Mouse (Mus musculus) myocyte (in vitro differentiated cells): ENCODE measurements around the gene Ndufa5.

ENCODE experiments used
- CEBPB ChIP-seq: IDR thresholded peaks from 2 replicates; pipeline ENCODE4 v1.6.1; 2011; ENCODE audit warnings: mild to moderate bottlenecking, moderate library complexity; ENCODE audit not compliant: poor library complexity, insufficient read depth, severe bottlenecking
- E2F4 ChIP-seq: IDR thresholded peaks from one replicate; pipeline ENCODE4 v1.6.1; 2011; ENCODE audit warnings: mild to moderate bottlenecking, control low read depth, moderate library complexity; ENCODE audit not compliant: insufficient read depth
- MYOG ChIP-seq, 3 experiments: IDR thresholded peaks; one replicate each; pipeline ENCODE4 v1.6.1; 2011; ENCODE audit warnings: control low read depth in 2 of 3, low read depth in 2 of 3, mild to moderate bottlenecking in 2 of 3; ENCODE audit not compliant: insufficient read length in 2 of 3, control insufficient read depth in 1 of 3, insufficient read depth in 1 of 3
- POLR2A ChIP-seq: IDR thresholded peaks from one replicate; pipeline ENCODE4 v1.6.1; 2011; ENCODE audit warnings: low read depth, mild to moderate bottlenecking, control low read depth, moderate library complexity; ENCODE audit not compliant: insufficient read length
- USF1 ChIP-seq: IDR thresholded peaks from one replicate; pipeline ENCODE4 v1.6.1; 2011; ENCODE audit warnings: low read depth, mild to moderate bottlenecking, control low read depth, moderate library complexity

GRCm38 (mm10) chr6:24530166-24530565 lies 2.4 kb upstream of the Ndufa5 start:
- TF ChIP-seq USF1 (no peak), MYOG (IDR thresholded peaks at IDR 0.05; ENCODE audit: control insufficient read depth in 1 of 3, insufficient read depth in 1 of 3, insufficient read length in 2 of 3, low read depth in 2 of 3) (no peak), POLR2A (no peak), E2F4 (no peak), CEBPB (no peak)
